Mouse (Mus musculus): ENCODE data around the gene Kif16b.
A peak's percentile ranks its signal among the peaks of the same experiment; 100 is the strongest.

Kif16b gene

DNA sequence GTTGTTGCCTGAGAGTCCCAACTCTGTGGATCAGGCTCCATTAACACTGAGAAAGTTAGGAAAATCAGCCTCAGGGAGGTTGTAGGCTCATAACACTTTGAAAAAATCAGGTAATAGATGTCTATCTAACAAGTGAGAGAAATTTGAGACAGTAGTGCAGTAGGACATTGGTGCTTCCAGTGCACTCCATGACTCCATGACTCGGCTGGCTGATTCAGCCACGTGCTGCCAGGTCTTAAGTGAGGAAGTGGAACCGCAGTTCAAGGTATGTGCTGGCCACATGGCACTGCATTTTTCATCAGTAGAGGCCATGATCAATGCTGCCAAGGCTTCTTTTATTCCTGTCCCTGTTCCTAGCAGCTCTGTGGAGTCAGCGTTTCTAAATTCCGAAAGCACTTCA is 315.5 kb downstream of the Kif16b start:
- DNase-seq, result no peak

- DNase-seq, result no peak
These were observed 316.2 kb downstream of the Kif16b start for GRCm38 (mm10) chr2:142584851-142585737.

DNA sequence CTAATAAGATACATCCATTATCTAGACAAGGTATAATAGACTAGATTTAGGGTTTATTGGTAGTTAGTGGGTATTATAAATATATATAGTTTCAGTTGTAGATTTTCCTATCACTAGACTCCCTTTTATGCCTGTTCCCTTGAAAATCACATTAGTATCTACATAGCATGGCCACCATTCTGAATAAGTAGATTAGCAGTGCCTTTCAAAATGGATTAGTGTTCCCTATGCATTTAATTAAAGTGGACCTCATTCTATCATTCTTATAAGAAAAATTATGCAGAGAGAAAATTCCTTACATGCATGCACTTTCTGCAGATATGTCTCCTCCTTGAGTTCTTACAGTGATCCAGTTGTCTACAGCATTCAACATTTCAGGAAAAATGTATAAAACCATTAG is 320.9 kb downstream of the Kif16b start:
- DNase-seq, result no peak

- peak; percentile 7 for DNase-seq
These were observed 323.9 kb downstream of the Kif16b start for GRCm38 (mm10) chr2:142577414-142577813.

DNA sequence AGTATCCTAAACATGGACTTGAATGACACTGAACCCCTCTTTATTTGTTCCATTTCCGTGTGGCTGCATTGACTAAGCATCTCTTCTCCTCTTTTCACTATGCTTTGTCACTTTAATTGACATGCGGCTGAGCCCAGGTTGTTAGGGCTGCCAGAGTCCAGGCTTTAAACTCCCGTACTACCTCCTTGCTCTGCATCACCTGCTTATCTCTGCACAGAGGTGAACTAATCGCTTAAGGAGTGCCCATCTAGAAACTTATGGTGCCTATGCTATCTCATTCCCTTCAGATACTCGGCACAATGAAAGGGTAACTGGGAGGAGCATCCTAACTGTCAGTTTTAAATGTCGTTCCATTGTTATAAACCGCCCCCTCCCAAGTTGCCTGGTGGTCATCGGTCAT is 331.6 kb downstream of the Kif16b start:
- no peak for DNase-seq

Data from lung, postnatal 36 days (tissue).